ENCODE assay signal across 8 mouse cellular contexts in the genomic region with DNA sequence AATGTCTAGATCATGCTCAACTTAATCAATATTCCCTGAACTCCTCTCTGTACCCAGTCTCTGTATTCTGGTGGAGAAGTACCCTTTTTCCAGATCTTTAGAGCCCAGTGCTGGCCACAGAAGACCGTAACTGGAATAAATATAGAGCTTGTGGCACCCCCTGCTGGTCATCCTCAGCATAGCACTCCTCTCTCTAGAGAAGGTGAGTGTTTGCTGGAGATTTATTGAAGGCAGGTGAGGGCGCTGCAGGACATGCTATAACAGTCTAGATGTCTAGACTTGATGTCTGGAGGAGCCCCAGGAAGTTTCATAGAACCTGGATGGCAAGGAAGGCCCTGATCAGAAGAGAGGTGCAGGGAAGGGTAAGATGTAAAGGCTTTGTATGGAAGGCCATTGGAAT. TPM values are rescaled to one million over a fixed set of nuclear protein-coding genes. Genes with fewer than 3 reads are reported as not detected.
DNase-seq lines count a peak whose midpoint lies in the region; ATAC-seq lines count a peak whose summit lies in the region.

No protein-coding gene starts in this region.

- DNase-seq in hindbrain, embryonic 10.5 days (ENCODE audit: low spot score) = peak; percentile 85
- peak; percentile 84 for DNase-seq in c-Kit-negative CD71-positive TER-119-positive erythroid progenitor cells, embryonic 14.5 days (ENCODE audit: low read depth, low spot score)
- DNase-seq in forelimb bud, embryonic 11.5 days (ENCODE audit: low read depth, low spot score) = peak; percentile 86
- peak; percentile 93 for DNase-seq in intestine, embryonic 14.5 days (ENCODE audit: low spot score)
- DNase-seq in left cerebral cortex, postnatal 25 days (ENCODE audit: low spot score in 2 of 2) = peak; percentile 86 to 95
- DNase-seq in telencephalon, adult 2 months (ENCODE audit: low read depth, low spot score) = peak; percentile 78

- H3K9me3 ChIP-seq in hindbrain, embryonic 10.5 days = no peaks in the 10 kb centered on the region
- H3K9me3 ChIP-seq in hindbrain, embryonic 12.5 days (replicated peaks) = no peaks in the 10 kb centered on the region
- no peaks in the 10 kb centered on the region for H3K9me3 ChIP-seq in intestine, embryonic 14.5 days (ENCODE audit: control insufficient read depth, low read length)

- intact Hi-C loops in left cerebral cortex, postnatal 25 days (cut with DNase I) = loop anchor here (5.0 kb wide), 3 partner anchors 52 to 217 kb away; a partner anchor contains a TSS

- H3K4me2 ChIP-seq in hindbrain, embryonic 12.5 days (replicated peaks) = no peak overlapping the region
- no peak overlapping the region for H3K4me2 ChIP-seq in intestine, embryonic 14.5 days (ENCODE audit: low read length)

- H3K4me1 ChIP-seq in hindbrain, embryonic 10.5 days (replicated peaks) = peaks cover 36% of the 10 kb centered on the region
- peaks cover 16% of the 10 kb centered on the region for H3K4me1 ChIP-seq in hindbrain, embryonic 12.5 days
- H3K4me1 ChIP-seq in intestine, embryonic 14.5 days (replicated peaks; ENCODE audit: control insufficient read depth, insufficient read depth, low read length) = peaks cover 6% of the 10 kb centered on the region; the same call in 1 of the 2 replicates

- H3K27me3 ChIP-seq in hindbrain, embryonic 10.5 days (ENCODE audit: insufficient read depth, poor library complexity, severe bottlenecking) = no peaks in the 10 kb centered on the region; the same call in 1 of the 2 replicates
- H3K27me3 ChIP-seq in hindbrain, embryonic 12.5 days = no peaks in the 10 kb centered on the region
- no peaks in the 10 kb centered on the region for H3K27me3 ChIP-seq in intestine, embryonic 14.5 days (replicated peaks; ENCODE audit: control insufficient read depth, insufficient read depth, low read length)

- WGBS in hindbrain, embryonic 10.5 days = 3% methylated on average over 2 of the region's 2 CpGs
- 5% methylated on average over 2 of the region's 2 CpGs for WGBS in hindbrain, embryonic 12.5 days
- WGBS in intestine, embryonic 14.5 days = 4% methylated on average over 2 of the region's 2 CpGs

- no peak overlapping the region for H3K4me3 ChIP-seq in hindbrain, embryonic 10.5 days
- H3K4me3 ChIP-seq in hindbrain, embryonic 12.5 days = no peak overlapping the region
- no peak overlapping the region for H3K4me3 ChIP-seq in intestine, embryonic 14.5 days (ENCODE audit: low read depth, low read length)

- no peak for ATAC-seq in hindbrain, embryonic 12.5 days (ENCODE audit: low FRiP score)
- no peak for ATAC-seq in intestine, embryonic 14.5 days (replicated peaks; ENCODE audit: low FRiP score, low TSS enrichment, low read depth)
- ATAC-seq in monocyte, adult 5-6 weeks (replicated peaks; ENCODE audit: insufficient number of reproducible peaks, low FRiP score, low TSS enrichment, poor library complexity, severe bottlenecking) = peak; percentile 36; the same call in 1 of the 2 replicates

- no peak overlapping the region for H3K9ac ChIP-seq in hindbrain, embryonic 12.5 days
- H3K9ac ChIP-seq in intestine, embryonic 14.5 days (ENCODE audit: low read length) = no peak overlapping the region

- no peaks in the 10 kb centered on the region for H3K36me3 ChIP-seq in hindbrain, embryonic 10.5 days
- no peaks in the 10 kb centered on the region for H3K36me3 ChIP-seq in hindbrain, embryonic 12.5 days
- H3K36me3 ChIP-seq in intestine, embryonic 14.5 days (ENCODE audit: control insufficient read depth, insufficient read depth, low read length) = no peaks in the 10 kb centered on the region

- H3K27ac ChIP-seq in hindbrain, embryonic 10.5 days = no peak overlapping the region
- no peak overlapping the region for H3K27ac ChIP-seq in hindbrain, embryonic 12.5 days
- H3K27ac ChIP-seq in intestine, embryonic 14.5 days (ENCODE audit: low read depth) = no peak overlapping the region

RNA-seq across cellular contexts. Expression of a gene that starts 16.8 kb away (rescaled TPM):
- polyA plus RNA-seq in hindbrain, embryonic 10.5 days (2016; fragmentation: Nextera tagmentation; extraction: Ambion mirVana) = 55.6 and 68.9 TPM in 2 replicates
- polyA plus RNA-seq in hindbrain, embryonic 12.5 days (2016; fragmentation: Nextera tagmentation; extraction: Ambion mirVana) = 111 and 114 TPM in 2 replicates
- 48.4 and 52.8 TPM in 2 replicates for polyA plus RNA-seq in intestine, embryonic 14.5 days (2014; fragmentation: Nextera tagmentation; extraction: Ambion mirVana)
- 100 to 1,000 TPM; 240 TPM for total RNA-seq in left cerebral cortex, postnatal 25 days (2021)
- total RNA-seq in monocyte, adult 5-6 weeks (2017) = 13.3 to 55.4 TPM (median 22.1 TPM) in 3 replicates

RNA-seq across cellular contexts. Expression of a gene that starts 38.7 kb away (rescaled TPM):
- polyA plus RNA-seq in hindbrain, embryonic 10.5 days (2016; fragmentation: Nextera tagmentation; extraction: Ambion mirVana) = 7.6 and 7.9 TPM in 2 replicates
- 11.1 and 11.5 TPM in 2 replicates for polyA plus RNA-seq in hindbrain, embryonic 12.5 days (2016; fragmentation: Nextera tagmentation; extraction: Ambion mirVana)
- 4.2 and 4.8 TPM in 2 replicates for polyA plus RNA-seq in intestine, embryonic 14.5 days (2014; fragmentation: Nextera tagmentation; extraction: Ambion mirVana)
- 10 to 100 TPM; 27.6 to 28.0 TPM for total RNA-seq in left cerebral cortex, postnatal 25 days (2021)
- 1.2 TPM in 1 of 3 replicates, not detected in the others for total RNA-seq in monocyte, adult 5-6 weeks (2017)

RNA-seq across cellular contexts. Expression of a gene that starts 49.4 kb away (rescaled TPM):
- polyA plus RNA-seq in hindbrain, embryonic 10.5 days (2016; fragmentation: Nextera tagmentation; extraction: Ambion mirVana) = 1.5 and 2.2 TPM in 2 replicates
- polyA plus RNA-seq in hindbrain, embryonic 12.5 days (2016; fragmentation: Nextera tagmentation; extraction: Ambion mirVana) = 1.8 and 2.4 TPM in 2 replicates
- 1.5 and 1.7 TPM in 2 replicates for polyA plus RNA-seq in intestine, embryonic 14.5 days (2014; fragmentation: Nextera tagmentation; extraction: Ambion mirVana)
- total RNA-seq in left cerebral cortex, postnatal 25 days (2021) = 1 to 10 TPM; 4.2 to 6.6 TPM
- 9.3 to 23.1 TPM (median 14.2 TPM) in 3 replicates for total RNA-seq in monocyte, adult 5-6 weeks (2017)
